Mouse (Mus musculus): ENCODE data around the gene Tle6.

Tle6 gene

GRCm38 (mm10) chr10:81545161-81545747 lies 55.6 kb downstream of the Tle6 start, which contains the start of gene Gna11:
Gene Gna11 (minus strand): TSS chr10:81545190.
- CTCF ChIA-PET: interaction anchor here in 2 of 4 experiments (0.6 to 12.9 kb wide), 10 partner anchors 7 to 1377 kb away, joined by 3 to 175 read pairs (median 4); partner anchors contain the start of genes Celf5 (in 1 of the 2), Ncln (in 1 of the 2) and Pip5k1c (in 1 of the 2)
- POLR2A ChIA-PET: interaction anchor here in 3 of 4 experiments (0.5 to 3.3 kb wide), 28 partner anchors 9 to 1617 kb away, joined by 3 to 9 read pairs (median 4); partner anchors contain the start of genes Ankrd24 (in 1 of the 3), Apba3 (in 1 of the 3), Cactin (in 1 of the 3) and Dohh (in 1 of the 3)

- ChIA-PET POLR2A (interaction anchor here in 3 of 4 experiments (0.5 to 3.3 kb wide), 25 partner anchors 8 to 252 kb away, joined by 3 to 9 read pairs (median 3); partner anchors contain the start of genes Ankrd24 (in 1 of the 3), Cactin (in 1 of the 3), Dohh (in 1 of the 3) and Fzr1 (in 1 of the 3)), CTCF (interaction anchor here in 3 of 4 experiments (0.6 to 12.9 kb wide), 13 partner anchors 8 to 304 kb away, joined by 3 to 175 read pairs (median 4); partner anchors contain the start of genes Cactin (in 1 of the 3), Celf5 (in 1 of the 3), Fzr1 (in 1 of the 3) and Ncln (in 1 of the 3))
Observed at GRCm38 (mm10) chr10:81544296-81545160, 56.3 kb downstream of the Tle6 start.

GRCm38 (mm10) chr10:81543633-81544032 lies 57.2 kb downstream of the Tle6 start:
- POLR2A ChIA-PET: interaction anchor here (0.5 to 4.9 kb wide), 19 partner anchors 9 to 142 kb away, joined by 3 to 20 read pairs (median 3); partner anchors contain the start of gene Ncln (in 1 of the 4)
- CTCF ChIA-PET: interaction anchor here in 3 of 4 experiments (0.6 to 12.9 kb wide), 11 partner anchors 8 to 223 kb away, joined by 3 to 175 read pairs (median 5); partner anchors contain the start of gene Cactin (in 1 of the 3)

- POLR2A ChIA-PET: interaction anchor here (0.7 to 4.9 kb wide), 15 partner anchors 8 to 141 kb away, joined by 3 to 20 read pairs (median 3); partner anchors contain the start of gene Ncln (in 1 of the 4)
- CTCF ChIA-PET: interaction anchor here in 3 of 4 experiments (0.6 to 12.9 kb wide), 10 partner anchors 8 to 129 kb away, joined by 3 to 175 read pairs (median 4); no protein-coding TSS in a partner anchor
Observed at GRCm38 (mm10) chr10:81542727-81543460, 58.0 kb downstream of the Tle6 start.

- ChIA-PET POLR2A (interaction anchor here in 2 of 4 experiments (0.6 to 4.9 kb wide), 5 partner anchors 9 to 146 kb away, joined by 3 to 20 read pairs (median 4); no protein-coding TSS in a partner anchor), CTCF (interaction anchor here in 2 of 4 experiments (0.8 to 12.9 kb wide), 4 partner anchors 11 to 39 kb away, joined by 3 to 175 read pairs (median 4); no protein-coding TSS in a partner anchor)
Observed at GRCm38 (mm10) chr10:81541803-81542202, 59.1 kb downstream of the Tle6 start.

- ChIA-PET CTCF (interaction anchor here in 1 of 4 experiments (1.2 to 12.9 kb wide), 2 partner anchors 11 to 23 kb away, joined by 3 to 175 read pairs; no protein-coding TSS in a partner anchor), POLR2A (interaction anchor here in 2 of 4 experiments (0.6 to 4.9 kb wide), 3 partner anchors 11 to 146 kb away, joined by 3 to 20 read pairs (median 4); no protein-coding TSS in a partner anchor)
Observed at GRCm38 (mm10) chr10:81541363-81541762, 59.5 kb downstream of the Tle6 start.

Data from embryonic stem cell, embryonic (primary cell).